Comparison of ENCODE assay signal across 27 mouse cellular contexts in genomic region chr3:103829036-103829435, GRCm38 (mm10). TPM values are rescaled to one million over a fixed set of nuclear protein-coding genes. Genes with fewer than 3 reads are reported as not detected.
A peak's percentile ranks its signal among the peaks of the same experiment; 100 is the strongest.
DNase-seq lines count a peak whose midpoint lies in the region; ATAC-seq and TF ChIP-seq lines count a peak whose summit lies in the region.
"Had no signal": no experiment of that assay in that cellular context is flagged by ENCODE, and none has a peak within 500 bp of the region (broad histone marks: within the 10 kb centered on the region; RNA-seq: fewer than 3 reads in every experiment).

No protein-coding gene starts in this region.

- in situ Hi-C loops in CH12.LX (cut with MboI; ENCODE audit: low pct_ligation_motif_present, low pct_unique_long_range_greater_than_20kb, low sequenced_read_pairs) = loop anchor here (25.0 kb wide), 1 partner anchor 258 kb away; no protein-coding TSS in a partner anchor

- H3K9me3 ChIP-seq in CH12.LX (replicated peaks; ENCODE audit: low read length) = no peaks in the 10 kb centered on the region
- no peaks in the 10 kb centered on the region for H3K9me3 ChIP-seq in midbrain, embryonic 15.5 days
- no peaks in the 10 kb centered on the region for H3K9me3 ChIP-seq in midbrain, embryonic 10.5 days (replicated peaks)
- H3K9me3 ChIP-seq: embryonic facial prominence, embryonic 13.5 days; embryonic facial prominence, embryonic 15.5 days; forebrain, embryonic 10.5 days; forebrain, embryonic 12.5 days had no signal

- ATAC-seq in midbrain, embryonic 15.5 days (replicated peaks) = no peak
- ATAC-seq: forebrain, embryonic 14.5 days; forebrain, embryonic 16.5 days had no signal

- dilution Hi-C loops in CH12.LX (cut with MboI; ENCODE audit: extremely low pct_ligation_motif_present, extremely low pct_unique_long_range_greater_than_20kb, low sequenced_read_pairs) = no loop called here

- peak; percentile 33 for DNase-seq in CD4-positive, CD25-positive, alpha-beta regulatory T cell, adult 2 months (ENCODE audit: low read depth, low spot score)
- DNase-seq in CH12.LX (ENCODE audit: extremely low read depth) = peak; percentile 33
- DNase-seq in induced T-regulatory cell, adult 2 months (ENCODE audit: low read depth) = peak; percentile 52
- no peak for DNase-seq in lung, adult 2 months
- no peak for DNase-seq in midbrain, embryonic 10.5 days (ENCODE audit: low spot score)
- no peak for DNase-seq in gastrocnemius, postnatal 25 days
- DNase-seq: adrenal gland, adult 8-10 months; adrenal gland, postnatal 14 days; adrenal gland, postnatal 36 days; cerebellum, adult 11-12 months; cerebellum, adult 2 months; cerebellum, adult 9-10 months; cerebellum, postnatal 10 days; cerebellum, postnatal 25 days; embryo, embryonic 11 days had no signal

- peaks cover 9 to 23% of the 10 kb centered on the region in 2 experiments for H3K4me1 ChIP-seq in CH12.LX (ENCODE audit: control insufficient read depth in 1 of 2, insufficient read depth in 2 of 2)
- no peaks in the 10 kb centered on the region for H3K4me1 ChIP-seq in midbrain, embryonic 15.5 days
- no peaks in the 10 kb centered on the region; the same call in 1 of the 2 replicates for H3K4me1 ChIP-seq in lung, adult 2 months (ENCODE audit: control insufficient read depth, insufficient read depth, low read length)
- no peaks in the 10 kb centered on the region for H3K4me1 ChIP-seq in midbrain, embryonic 10.5 days
- H3K4me1 ChIP-seq: embryonic facial prominence, embryonic 13.5 days; embryonic facial prominence, embryonic 15.5 days; forebrain, embryonic 10.5 days; forebrain, embryonic 12.5 days had no signal

- H3K4me2 ChIP-seq in CH12.LX (ENCODE audit: insufficient read depth, low read depth, poor library complexity, severe bottlenecking) = peak overlapping the region; percentile 36; the same call in 1 of the 2 replicates
- no peak overlapping the region for H3K4me2 ChIP-seq in midbrain, embryonic 15.5 days
- H3K4me2 ChIP-seq: embryonic facial prominence, embryonic 13.5 days; embryonic facial prominence, embryonic 15.5 days; forebrain, embryonic 12.5 days had no signal

- H3K79me2 ChIP-seq in CH12.LX (replicated peaks; ENCODE audit: control insufficient read depth, extremely low read depth, insufficient read depth, poor library complexity, severe bottlenecking) = no peaks in the 10 kb centered on the region

- no peak overlapping the region for H3K4me3 ChIP-seq in CH12.LX (replicated peaks in 1 of 3; ENCODE audit: low read depth in 2 of 3, low read length in 2 of 3, poor library complexity in 1 of 3)
- H3K4me3 ChIP-seq in midbrain, embryonic 15.5 days = no peak overlapping the region
- H3K4me3 ChIP-seq in lung, adult 2 months (replicated peaks; ENCODE audit: extremely low read depth, low read depth, low read length) = no peak overlapping the region
- no peak overlapping the region for H3K4me3 ChIP-seq in midbrain, embryonic 10.5 days
- H3K4me3 ChIP-seq: embryonic facial prominence, embryonic 13.5 days; embryonic facial prominence, embryonic 15.5 days; erythroblast, embryonic 14.5 days; forebrain, embryonic 10.5 days; forebrain, embryonic 12.5 days had no signal

- no peak for TF ChIP-seq RAD21 in CH12.LX (IDR thresholded peaks at IDR 0.05; ENCODE audit: low read depth, low read length)

- H3K27ac ChIP-seq in CH12.LX (ENCODE audit: insufficient read depth, low read depth) = peak overlapping the region; percentile 60
- H3K27ac ChIP-seq in midbrain, embryonic 15.5 days = no peak overlapping the region
- H3K27ac ChIP-seq in midbrain, embryonic 10.5 days (replicated peaks) = no peak overlapping the region
- H3K27ac ChIP-seq: embryonic facial prominence, embryonic 13.5 days; embryonic facial prominence, embryonic 15.5 days; forebrain, embryonic 10.5 days; forebrain, embryonic 12.5 days had no signal

- H3K36me3 ChIP-seq in CH12.LX (replicated peaks in 1 of 2; ENCODE audit: control insufficient read depth in 1 of 2, insufficient read depth in 1 of 2, low read length in 1 of 2) = peaks cover 0 to 2% of the 10 kb centered on the region in 2 experiments
- H3K36me3 ChIP-seq in midbrain, embryonic 15.5 days (replicated peaks) = no peaks in the 10 kb centered on the region
- no peaks in the 10 kb centered on the region for H3K36me3 ChIP-seq in midbrain, embryonic 10.5 days
- H3K36me3 ChIP-seq: embryonic facial prominence, embryonic 13.5 days; embryonic facial prominence, embryonic 15.5 days; forebrain, embryonic 10.5 days; forebrain, embryonic 12.5 days had no signal

- TF ChIP-seq CTCF in CH12.LX (conservative IDR thresholded peaks at IDR 0.05 in 1 of 2, IDR thresholded peaks at IDR 0.05 in 1 of 2; ENCODE audit: low read depth in 2 of 2, low read length in 2 of 2) = no peak
- no peak for TF ChIP-seq CTCF in lung, adult 2 months (IDR thresholded peaks at IDR 0.05; ENCODE audit: insufficient read depth, low read length)

- peak overlapping the region; percentile 53; the same call in 1 of the 2 replicates for H3K9ac ChIP-seq in CH12.LX (ENCODE audit: insufficient read depth, low read depth)
- H3K9ac ChIP-seq in midbrain, embryonic 15.5 days = no peak overlapping the region
- H3K9ac ChIP-seq: embryonic facial prominence, embryonic 13.5 days; embryonic facial prominence, embryonic 15.5 days; forebrain, embryonic 12.5 days had no signal

- no peak for TF ChIP-seq EP300 in CH12.LX (IDR thresholded peaks at IDR 0.05; ENCODE audit: low read length)

- no peaks in the 10 kb centered on the region for H3K27me3 ChIP-seq in CH12.LX (replicated peaks)
- H3K27me3 ChIP-seq in midbrain, embryonic 15.5 days (replicated peaks) = no peaks in the 10 kb centered on the region
- no peaks in the 10 kb centered on the region for H3K27me3 ChIP-seq in midbrain, embryonic 10.5 days (ENCODE audit: low read depth, poor library complexity, severe bottlenecking)
- H3K27me3 ChIP-seq: embryonic facial prominence, embryonic 13.5 days; embryonic facial prominence, embryonic 15.5 days; forebrain, embryonic 12.5 days had no signal

- no peak for TF ChIP-seq POLR2A in CH12.LX (IDR thresholded peaks at IDR 0.05; ENCODE audit: low read depth, low read length)
- no peak for TF ChIP-seq POLR2A in lung, adult 2 months (IDR thresholded peaks at IDR 0.05; ENCODE audit: borderline replicate concordance, extremely low read depth, low read depth, low read length)

- WGBS in midbrain, embryonic 15.5 days = 88% methylated on average over 3 of the region's 3 CpGs
- 83% methylated on average over 3 of the region's 3 CpGs for WGBS in lung, adult 2 months
- WGBS in midbrain, embryonic 10.5 days = 93% methylated on average over 3 of the region's 3 CpGs

TF ChIP-seq in CH12.LX, 34 proteins besides CTCF, POLR2A, EP300 and RAD21 (continues in another document):
- TF ChIP-seq ZKSCAN1 (IDR thresholded peaks at IDR 0.05; ENCODE audit: borderline replicate concordance, low read depth, low read length) = no peak
- no peak for TF ChIP-seq TCF12 (IDR thresholded peaks at IDR 0.05; ENCODE audit: low read depth, low read length)
- TF ChIP-seq ZNF384 (IDR thresholded peaks at IDR 0.05; ENCODE audit: low read depth, low read length) = no peak
- no peak for TF ChIP-seq MYC (IDR thresholded peaks at IDR 0.05; ENCODE audit: low read depth, low read length)
- TF ChIP-seq USF2 (conservative IDR thresholded peaks at IDR 0.05; ENCODE audit: low read depth, low read length) = no peak
- TF ChIP-seq HCFC1 (IDR thresholded peaks at IDR 0.05; ENCODE audit: low read depth, low read length) = no peak
- no peak for TF ChIP-seq E2F4 (IDR thresholded peaks at IDR 0.05; ENCODE audit: insufficient replicate concordance, low read depth, low read length)

RNA-seq across cellular contexts. Expression of gene Bcl2l15, which starts 3.4 kb away (rescaled TPM):
- total RNA-seq in CH12.LX (2012; rRNA removed) = 12.2 and 19.3 TPM in 2 replicates
- total RNA-seq in CH12.LX (2014; rRNA removed) = 22.4 and 23.0 TPM in 2 replicates
- 24.8 and 24.9 TPM in 2 replicates for polyA plus RNA-seq in CH12.LX (2012; ENCODE audit: insufficient read length, low read depth)
- 0.18 and 0.32 TPM in 2 replicates for polyA plus RNA-seq in midbrain, embryonic 15.5 days (2015; fragmentation: Nextera tagmentation; extraction: Ambion mirVana)
- not detected in 2 replicates for polyA plus RNA-seq in lung, adult 2 months (2012; rRNA removed)
- 0.21 TPM in 1 of 2 replicates, not detected in the other for polyA plus RNA-seq in midbrain, embryonic 10.5 days (2016; fragmentation: Nextera tagmentation; extraction: Ambion mirVana)
- under 1 TPM; 0.56 to 0.70 TPM for total RNA-seq in gastrocnemius, postnatal 25 days (2021)
- total RNA-seq: adrenal gland, adult 18-20 months; adrenal gland, postnatal 36 days; MEL had no signal
- polyA plus RNA-seq: embryonic facial prominence, embryonic 11.5 days; embryonic facial prominence, embryonic 15.5 days; forebrain, embryonic 14.5 days had no signal

RNA-seq across cellular contexts. Expression of gene Gm43064, which starts 19.7 kb away (rescaled TPM):
- total RNA-seq in CH12.LX (2012; rRNA removed) (3.1 and 4.3 TPM in 2 replicates), CH12.LX (2014; rRNA removed) (0.91 and 1.6 TPM in 2 replicates)
- not detected in 2 replicates for polyA plus RNA-seq in CH12.LX (2012; ENCODE audit: insufficient read length, low read depth)
- polyA plus RNA-seq in midbrain, embryonic 15.5 days (2015; fragmentation: Nextera tagmentation; extraction: Ambion mirVana) = 0.35 and 0.47 TPM in 2 replicates
- polyA plus RNA-seq in lung, adult 2 months (2012; rRNA removed) = 0.14 TPM in 1 of 2 replicates, not detected in the other
- 0.22 TPM in 2 replicates for polyA plus RNA-seq in midbrain, embryonic 10.5 days (2016; fragmentation: Nextera tagmentation; extraction: Ambion mirVana)
- under 1 TPM; 0.29 to 0.43 TPM for total RNA-seq in gastrocnemius, postnatal 25 days (2021)
- total RNA-seq: adrenal gland, adult 8-10 months; adrenal gland, postnatal 14 days had no signal
- polyA plus RNA-seq: C2C12; embryonic facial prominence, embryonic 11.5 days; forebrain, embryonic 12.5 days had no signal

RNA-seq across cellular contexts. Expression of gene Ap4b1, which starts 19.7 kb away (rescaled TPM):
- total RNA-seq in CH12.LX (2012; rRNA removed) (19.8 and 20.1 TPM in 2 replicates), CH12.LX (2014; rRNA removed) (31.6 and 31.9 TPM in 2 replicates)
- polyA plus RNA-seq in CH12.LX (2012; ENCODE audit: insufficient read length, low read depth) = 22.6 and 23.1 TPM in 2 replicates
- 24.4 and 24.5 TPM in 2 replicates for polyA plus RNA-seq in midbrain, embryonic 15.5 days (2015; fragmentation: Nextera tagmentation; extraction: Ambion mirVana)
- polyA plus RNA-seq in lung, adult 2 months (2012; rRNA removed) = 8.2 and 12.1 TPM in 2 replicates
- polyA plus RNA-seq in midbrain, embryonic 10.5 days (2016; fragmentation: Nextera tagmentation; extraction: Ambion mirVana) = 21.1 and 23.3 TPM in 2 replicates
- 10 to 100 TPM in 1 of 2 experiments, 1 to 10 TPM in 1; 7.0 to 11.5 TPM for total RNA-seq in gastrocnemius, postnatal 25 days (2021)

RNA-seq across cellular contexts. Expression of gene Dclre1b, which starts 19.8 kb away (rescaled TPM):
- total RNA-seq in CH12.LX (2012; rRNA removed) (16.7 and 18.5 TPM in 2 replicates), CH12.LX (2014; rRNA removed) (9.1 and 10.2 TPM in 2 replicates)
- polyA plus RNA-seq in CH12.LX (2012; ENCODE audit: insufficient read length, low read depth) = 32.2 and 32.5 TPM in 2 replicates
- polyA plus RNA-seq in midbrain, embryonic 15.5 days (2015; fragmentation: Nextera tagmentation; extraction: Ambion mirVana) = 20.4 and 24.1 TPM in 2 replicates
- 13.5 and 14.0 TPM in 2 replicates for polyA plus RNA-seq in lung, adult 2 months (2012; rRNA removed)
- 34.8 and 40.8 TPM in 2 replicates for polyA plus RNA-seq in midbrain, embryonic 10.5 days (2016; fragmentation: Nextera tagmentation; extraction: Ambion mirVana)
- total RNA-seq in gastrocnemius, postnatal 25 days (2021) = 1 to 10 TPM; 2.8 to 5.0 TPM

RNA-seq across cellular contexts. Expression of gene Ptpn22, which starts 30.6 kb away (rescaled TPM):
- total RNA-seq in CH12.LX (2012; rRNA removed) = 21.9 and 26.7 TPM in 2 replicates
- total RNA-seq in CH12.LX (2014; rRNA removed) = 46.9 and 49.7 TPM in 2 replicates
- 67.9 and 90.9 TPM in 2 replicates for polyA plus RNA-seq in CH12.LX (2012; ENCODE audit: insufficient read length, low read depth)
- 0.22 and 0.51 TPM in 2 replicates for polyA plus RNA-seq in midbrain, embryonic 15.5 days (2015; fragmentation: Nextera tagmentation; extraction: Ambion mirVana)
- polyA plus RNA-seq in lung, adult 2 months (2012; rRNA removed) = 2.5 and 2.7 TPM in 2 replicates
- polyA plus RNA-seq in midbrain, embryonic 10.5 days (2016; fragmentation: Nextera tagmentation; extraction: Ambion mirVana) = 0.12 and 0.22 TPM in 2 replicates
- under 1 TPM; 0.20 to 0.80 TPM for total RNA-seq in gastrocnemius, postnatal 25 days (2021)
- total RNA-seq: MEL had no signal
- polyA plus RNA-seq: erythroblast, embryonic 14.5 days had no signal

Comparison
In these comparisons a context has a peak if more than half of its experiments do, and no peak if none do; other contexts are left out.
1. DNase-seq: peak in CD4-positive, CD25-positive, alpha-beta regulatory T cell, adult 2 months (single experiment), CH12.LX (single experiment) and induced T-regulatory cell, adult 2 months (single experiment); none in lung, adult 2 months (single experiment), midbrain, embryonic 10.5 days (single experiment) and gastrocnemius, postnatal 25 days (single experiment).
2. RNA of gene Bcl2l15, which starts 3.4 kb away (polyA plus RNA-seq): 24.8 to 24.9 TPM in CH12.LX; 0.18 to 0.32 TPM in midbrain, embryonic 15.5 days, 0.21 TPM in midbrain, embryonic 10.5 days and not detected in lung, adult 2 months; every median in the first group is over 10 times any median in the second.